16 mouse cellular contexts compared by ENCODE assay signal in genomic region chr13:58866239-58866638, GRCm38 (mm10). TPM values are rescaled to one million over a fixed set of nuclear protein-coding genes. Genes with fewer than 3 reads are reported as not detected.
DNase-seq lines count a peak whose midpoint lies in the region.
"Had no signal": no experiment of that assay in that cellular context is flagged by ENCODE, and none has a peak within 500 bp of the region (broad histone marks: within the 10 kb centered on the region; RNA-seq: fewer than 3 reads in every experiment).

No protein-coding gene starts in this region.

- intact Hi-C loops in heart, postnatal 14 days (cut with DNase I), result no loop called here

- DNase-seq in heart, adult 11 months, result peak; percentile 54
- no peak for DNase-seq in heart, postnatal 14 days
- DNase-seq in lung, postnatal 36 days, result peak; percentile 1
- no peak for DNase-seq in lung, postnatal 25 days (ENCODE audit: low spot score)
- DNase-seq in left cerebral cortex, adult 9 months (ENCODE audit: low spot score in 2 of 2), result peak; percentile 64 to 76
- peak; percentile 56 to 88 for DNase-seq in right cerebral cortex, postnatal 36 days (ENCODE audit: low spot score in 2 of 2)
- DNase-seq in urinary bladder, adult 18-20 months (ENCODE audit: low spot score in 2 of 2), result no peak
- no peak for DNase-seq in embryo, embryonic 9.5 days (ENCODE audit: extremely low spot score)
- DNase-seq: adrenal gland, postnatal 36 days; gastrocnemius, postnatal 10 days; heart, adult 18-20 months; kidney, adult 9 months; kidney, postnatal 14 days; liver, embryonic 13.5 days; lung, adult 2 months; midbrain, embryonic 14.5 days had no signal

RNA-seq across cellular contexts. Expression of gene Ntrk2, which starts 59.9 kb away (rescaled TPM):
- total RNA-seq in heart, postnatal 14 days (2021), result 1 to 10 TPM; 1.4 to 2.8 TPM

Comparison
In these comparisons a context has a peak if more than half of its experiments do, and no peak if none do; other contexts are left out.
1. DNase-seq: peak in heart, adult 11 months (single experiment), lung, postnatal 36 days (single experiment), left cerebral cortex, adult 9 months (2 of 2) and right cerebral cortex, postnatal 36 days (2 of 2); none in heart, postnatal 14 days (0 of 2), lung, postnatal 25 days (single experiment), urinary bladder, adult 18-20 months (0 of 2) and embryo, embryonic 9.5 days (single experiment).